Mouse (Mus musculus) MEL (cell line): ENCODE data around the gene Borcs8. TPM values are rescaled to one million over a fixed set of nuclear protein-coding genes. Genes with fewer than 3 reads are reported as not detected.
A peak's percentile ranks its signal among the peaks of the same experiment; 100 is the strongest.

Source experiments
- DNase-seq: peaks from one replicate; pipeline ENCODE4 v3.0.0; 2011; ENCODE audit warnings: low read depth, low spot score
- H3K27ac ChIP-seq: 2 replicates; pipeline ENCODE4 v1.5.1; 2012; ENCODE audit warnings: low read depth, mild to moderate bottlenecking, control low read depth, low read length, moderate library complexity; ENCODE audit not compliant: control insufficient read depth
- H3K27me3 ChIP-seq, 2 experiments: fragments of 150-350 bp in 1 of 2; sonication (generic) in 1 of 2; 2 replicates each; pipeline ENCODE4 v1.6.1; 2012; ENCODE audit warnings: low read length in 2 of 2, mild to moderate bottlenecking in 2 of 2, improper control_type of control experiment in 1 of 2, moderate library complexity in 1 of 2; ENCODE audit not compliant: insufficient read depth in 2 of 2, control insufficient read depth in 1 of 2
- H3K36me3 ChIP-seq, 2 experiments: 2 replicates each; pipeline ENCODE4 v1.6.1; 2012 to 2014; ENCODE audit warnings: low read length in 2 of 2, improper control_type of control experiment in 1 of 2, inconsistent platforms in 1 of 2, mild to moderate bottlenecking in 1 of 2; ENCODE audit not compliant: insufficient read depth in 2 of 2, control insufficient read depth in 1 of 2
- H3K4me1 ChIP-seq, 2 experiments: fragments of 150-350 bp in 1 of 2; sonication (generic) in 1 of 2; 2 replicates each; pipeline ENCODE4 v1.6.1; 2012; ENCODE audit warnings: low read length in 2 of 2, improper control_type of control experiment in 1 of 2, mild to moderate bottlenecking in 1 of 2; ENCODE audit not compliant: insufficient read depth in 2 of 2, control insufficient read depth in 1 of 2
- H3K4me3 ChIP-seq, 2 experiments: fragments of 150-350 bp in 1 of 2; sonication (generic) in 1 of 2; 2 replicates each; pipeline ENCODE4 v1.5.1; 2012; ENCODE audit warnings: low read depth in 2 of 2, low read length in 2 of 2, mild to moderate bottlenecking in 2 of 2, moderate library complexity in 2 of 2, control low read depth in 1 of 2, improper control_type of control experiment in 1 of 2; ENCODE audit not compliant: control insufficient read depth in 1 of 2, insufficient read depth in 1 of 2
- H3K79me2 ChIP-seq: 2 replicates; pipeline ENCODE4 v1.6.1; 2012; ENCODE audit warnings: mild to moderate bottlenecking, low read length, moderate library complexity; ENCODE audit not compliant: control insufficient read depth, poor library complexity, insufficient read depth
- H3K9ac ChIP-seq: 2 replicates; pipeline ENCODE4 v1.6.1; 2012; ENCODE audit warnings: low read depth, mild to moderate bottlenecking, control low read depth, low read length, moderate library complexity; ENCODE audit not compliant: control insufficient read depth, poor library complexity, severe bottlenecking
- H3K9me3 ChIP-seq: fragments of 150-350 bp; sonication (generic); replicated peaks from 2 replicates; pipeline ENCODE4 v1.6.1; 2012; ENCODE audit warnings: mild to moderate bottlenecking, low read length, improper control_type of control experiment, moderate library complexity; ENCODE audit not compliant: insufficient read depth
- CHD1 ChIP-seq: IDR thresholded peaks from 2 replicates; pipeline ENCODE4 v1.6.1; 2012; ENCODE audit warnings: low read depth, mild to moderate bottlenecking, inconsistent platforms, low read length, improper control_type of control experiment
- CHD2 ChIP-seq: IDR thresholded peaks from 2 replicates; pipeline ENCODE4 v1.6.1; 2011; ENCODE audit warnings: low read length, improper control_type of control experiment
- CTCF ChIP-seq, 3 experiments: IDR thresholded peaks in 2 of 3; conservative IDR thresholded peaks in 1 of 3; 2 replicates each; pipeline ENCODE4 v1.5.1; 2011 to 2012; ENCODE audit warnings: low read length in 3 of 3, low read depth in 2 of 3, mild to moderate bottlenecking in 2 of 3, improper control_type of control experiment in 1 of 3, inconsistent platforms in 1 of 3, mixed read lengths in 1 of 3, moderate library complexity in 1 of 3; ENCODE audit not compliant: control insufficient read depth in 1 of 3, insufficient read depth in 1 of 3, poor library complexity in 1 of 3, severe bottlenecking in 1 of 3
- E2F4 ChIP-seq: IDR thresholded peaks from 2 replicates; pipeline ENCODE4 v1.6.1; 2011; ENCODE audit warnings: low read depth, low read length, improper control_type of control experiment, borderline replicate concordance
- EP300 ChIP-seq, 2 experiments: IDR thresholded peaks; 2 replicates each; pipeline ENCODE4 v1.6.1; 2011; ENCODE audit warnings: improper control_type of control experiment in 2 of 2, low read length in 2 of 2, low read depth in 1 of 2, mild to moderate bottlenecking in 1 of 2
- MXI1 ChIP-seq: IDR thresholded peaks from 2 replicates; pipeline ENCODE4 v1.6.1; 2011; ENCODE audit warnings: mild to moderate bottlenecking, low read depth, low read length, improper control_type of control experiment
- MYC ChIP-seq: IDR thresholded peaks from 2 replicates; pipeline ENCODE4 v1.6.1; 2011; ENCODE audit warnings: low read depth, mild to moderate bottlenecking, low read length, improper control_type of control experiment, moderate library complexity
- NRF1 ChIP-seq: IDR thresholded peaks from 2 replicates; pipeline ENCODE4 v1.6.1; 2014; ENCODE audit warnings: low read depth, mild to moderate bottlenecking, inconsistent platforms, low read length, improper control_type of control experiment, moderate library complexity; ENCODE audit not compliant: poor library complexity, insufficient read depth, severe bottlenecking
- POLR2AphosphoS5 ChIP-seq: IDR thresholded peaks from 2 replicates; pipeline ENCODE4 v1.6.1; 2012; ENCODE audit warnings: low read depth, borderline replicate concordance, mild to moderate bottlenecking, inconsistent platforms, low read length, moderate library complexity, mixed read lengths
- RAD21 ChIP-seq: IDR thresholded peaks from 2 replicates; pipeline ENCODE4 v1.6.1; 2011; ENCODE audit warnings: mild to moderate bottlenecking, low read depth, low read length, improper control_type of control experiment
- SMC3 ChIP-seq: IDR thresholded peaks from 2 replicates; pipeline ENCODE4 v1.6.1; 2011; ENCODE audit warnings: low read depth, low read length, improper control_type of control experiment
- TCF12 ChIP-seq: IDR thresholded peaks from 2 replicates; pipeline ENCODE4 v1.6.1; 2014; ENCODE audit warnings: low read depth, mild to moderate bottlenecking, inconsistent platforms, low read length, improper control_type of control experiment, moderate library complexity
- ZC3H11A ChIP-seq: IDR thresholded peaks from 2 replicates; pipeline ENCODE4 v1.6.1; 2012; ENCODE audit warnings: low read depth, mild to moderate bottlenecking, inconsistent platforms, low read length, improper control_type of control experiment
- ZMIZ1 ChIP-seq: IDR thresholded peaks from 2 replicates; pipeline ENCODE4 v1.6.1; 2012; ENCODE audit warnings: low read depth, mild to moderate bottlenecking, inconsistent platforms, low read length, improper control_type of control experiment, moderate library complexity
- polyA plus RNA-seq, 2 experiments: library from polyadenylated mRNA; stranded (reverse) in 1 of 2; unstranded in 1 of 2; fragments of >175 nt in 1 of 2; fragments of >200 nt in 1 of 2; gene quantifications; 2 replicates each; pipeline versions ENCODE4 v1.2.1 to v1.2.4; 2012; ENCODE audit warnings: low replicate concordance in 2 of 2, low read depth in 1 of 2; ENCODE audit not compliant: insufficient read length in 2 of 2, insufficient read depth in 1 of 2, missing spikeins in 1 of 2
- total RNA-seq: library from RNA; depleted of rRNA; stranded (reverse); fragments of 300-350 nt; gene quantifications from 2 replicates; pipeline ENCODE4 v1.2.3, GENCODE M21; 2012

Borcs8 gene
- total and polyA plus RNA-seq, 3 experiments, result 49.5 to 73.0 TPM; not detected in 1

GRCm38 (mm10) chr8:70179082-70179481, 39.8 kb downstream of the Borcs8 start:
- no peak overlapping the region for H3K27ac ChIP-seq
- peaks cover 0 to 9% of the 10 kb centered on the region in 2 experiments; a peak in 2 of 4 replicates for H3K36me3 ChIP-seq
- peaks cover 6 to 12% of the 10 kb centered on the region in 2 experiments for H3K4me1 ChIP-seq

GRCm38 (mm10) chr8:70181212-70181902, 42.1 kb downstream of the Borcs8 start:
- Histone ChIP-seq H3K4me1 (peaks cover 6 to 10% of the 10 kb centered on the region in 2 experiments), H3K27ac (no peak overlapping the region), H3K27me3 (no peaks in the 10 kb centered on the region), H3K36me3 (peaks cover 0 to 9% of the 10 kb centered on the region in 2 experiments; a peak in 2 of 4 replicates), H3K4me3 (no peak overlapping the region), H3K9me3 (no peaks in the 10 kb centered on the region), H3K9ac (no peak overlapping the region; the same call in 1 of the 2 replicates), H3K79me2 (no peaks in the 10 kb centered on the region)
- DNase-seq, result peak; percentile 52
- TF ChIP-seq EP300 (IDR thresholded peaks at IDR 0.05; ENCODE audit: low read depth in 1 of 2, low read length in 2 of 2), result peak in 1 of 2 experiments; percentile 13; a peak in 1 of 4 replicates
- no peak for TF ChIP-seq ZMIZ1

More at GRCm38 (mm10) chr8:70179082-70179481, 39.8 kb downstream of the Borcs8 start:
- Histone ChIP-seq H3K79me2 (no peaks in the 10 kb centered on the region; the same call in 1 of the 2 replicates), H3K27me3 (no peaks in the 10 kb centered on the region), H3K4me3 (no peak overlapping the region), H3K9ac (no peak overlapping the region), H3K9me3 (no peaks in the 10 kb centered on the region)
- TF ChIP-seq SMC3, result peak; percentile 52
- no peak for TF ChIP-seq TCF12
- no peak for TF ChIP-seq MXI1
- no peak for TF ChIP-seq POLR2AphosphoS5
- no peak for TF ChIP-seq NRF1
- TF ChIP-seq CHD1, result no peak
- no peak for TF ChIP-seq MYC
- TF ChIP-seq CHD2, result no peak
- TF ChIP-seq ZC3H11A, result peak; percentile 23; the same call in 1 of the 2 replicates
- peak; percentile 52 for TF ChIP-seq RAD21
- peak; percentile 37 to 58 (median 44); a peak in 5 of 6 replicates for TF ChIP-seq CTCF (IDR thresholded peaks at IDR 0.05 in 2 of 3, conservative IDR thresholded peaks at IDR 0.05 in 1 of 3; ENCODE audit: control insufficient read depth in 1 of 3, insufficient read depth in 1 of 3, low read depth in 2 of 3, low read length in 3 of 3, poor library complexity in 1 of 3, severe bottlenecking in 1 of 3)
- TF ChIP-seq E2F4, result no peak
- DNase-seq, result peak; percentile 59
